Mouse (Mus musculus) brain, embryonic 14.5 days (tissue): ENCODE measurements at regions not wholly inside any gene's neighbourhood (a gene's known extent, or its start where the extent isn't known, plus 50 kb on each side); places are given as distances from the start of the nearest gene placed in this dataset.

Experiments used
- CTCF ChIP-seq: fragments of 200-500 bp; IDR thresholded peaks from 2 replicates; pipeline ENCODE4 v1.5.1; 2012; ENCODE audit warnings: inconsistent platforms, mild to moderate bottlenecking, moderate library complexity, borderline replicate concordance; ENCODE audit not compliant: insufficient read depth, insufficient read length; ENCODE audit errors: extremely low read depth
- POLR2A ChIP-seq: fragments of 200-500 bp; IDR thresholded peaks from 2 replicates; pipeline ENCODE4 v1.6.1; 2012; ENCODE audit warnings: mild to moderate bottlenecking, inconsistent platforms, borderline replicate concordance; ENCODE audit not compliant: poor library complexity, insufficient read depth, insufficient read length, severe bottlenecking; ENCODE audit errors: extremely low read depth

DNA sequence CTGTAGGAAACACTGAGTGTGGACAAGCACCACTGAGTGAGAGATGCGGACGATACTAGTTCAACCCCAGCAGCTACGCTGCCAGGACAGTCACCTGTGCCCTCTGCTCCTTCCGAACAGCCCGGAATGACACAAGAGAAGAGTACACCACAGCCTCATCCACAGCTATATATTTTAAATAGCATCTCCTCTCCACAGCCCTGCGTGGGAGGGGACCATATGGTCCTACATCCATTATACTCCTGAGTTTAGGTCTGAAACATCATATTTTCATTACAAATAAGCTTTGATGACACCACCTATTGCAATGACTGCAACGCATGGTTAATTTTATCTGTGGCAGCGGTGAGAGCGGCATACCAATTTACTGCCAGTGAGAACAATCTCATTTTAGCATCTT is 215.6 kb upstream of the Ppargc1a start:
- TF ChIP-seq CTCF (no peak), POLR2A (no peak)
